Mouse (Mus musculus) effector memory CD4-positive, alpha-beta T cell, adult 7 months (primary cell): Measurements from ENCODE around the gene Hoxc12. TPM values are rescaled to one million over a fixed set of nuclear protein-coding genes. Genes with fewer than 3 reads are reported as not detected.

Experiments
- polyA plus RNA-seq: library from polyadenylated mRNA; unstranded; fragments of 100-300 nt; shearing (Covaris generic); gene quantifications from one replicate; pipeline ENCODE4 v1.2.1, GENCODE M21; 2017

Gene Hoxc12
- not detected for polyA plus RNA-seq

GRCm38 (mm10) chr15:102936279-102936972 lies at the start of gene Hoxc12:
TSS of gene Hoxc12 (plus strand) at chr15:102936757.

DNA sequence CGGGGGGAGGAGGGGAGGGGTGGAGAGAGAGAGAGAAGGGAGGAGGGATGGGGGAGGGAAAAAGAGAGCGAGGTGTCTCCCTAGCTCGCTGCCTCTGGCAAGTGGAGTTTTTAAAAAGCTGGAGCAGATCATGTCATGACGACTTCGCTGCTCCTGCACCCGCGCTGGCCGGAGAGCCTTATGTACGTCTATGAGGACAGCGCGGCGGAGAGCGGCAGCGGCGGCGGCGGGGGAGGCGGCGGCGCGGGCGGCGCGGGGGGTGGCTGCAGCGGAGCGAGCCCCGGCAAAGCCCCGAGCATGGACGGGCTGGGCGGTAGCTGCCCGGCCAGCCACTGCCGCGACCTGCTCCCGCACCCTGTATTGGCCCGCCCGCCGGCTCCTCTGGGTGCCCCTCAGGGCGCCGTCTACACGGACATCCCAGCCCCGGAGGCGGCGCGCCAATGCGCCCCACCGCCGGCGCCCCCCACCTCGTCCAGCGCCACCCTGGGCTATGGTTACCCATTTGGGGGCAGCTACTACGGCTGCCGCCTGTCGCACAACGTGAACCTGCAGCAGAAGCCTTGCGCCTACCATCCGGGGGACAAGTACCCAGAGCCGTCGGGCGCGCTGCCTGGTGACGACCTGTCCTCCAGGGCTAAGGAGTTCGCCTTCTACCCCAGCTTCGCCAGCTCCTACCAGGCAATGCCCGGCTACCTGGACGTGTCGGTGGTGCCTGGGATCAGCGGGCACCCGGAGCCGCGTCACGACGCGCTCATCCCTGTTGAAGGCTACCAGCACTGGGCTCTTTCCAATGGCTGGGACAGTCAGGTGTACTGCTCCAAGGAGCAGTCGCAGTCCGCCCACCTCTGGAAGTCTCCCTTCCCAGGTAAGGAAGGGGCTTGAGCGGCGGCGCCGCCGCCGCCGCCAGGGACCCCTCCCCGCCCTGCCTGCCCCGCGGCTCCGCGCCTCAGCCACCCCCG lies 15.2 kb upstream of the Hoxc12 start, which contains the start of gene Hoxc13:
Hoxc13 (plus strand) TSS at position 51 of the 959 bp plus-strand sequence.

GRCm38 (mm10) chr15:102954192-102955006 lies 17.8 kb downstream of the Hoxc12 start, which contains the start of gene Hoxc11:
TSS of gene Hoxc11 (plus strand) at chr15:102954427.

DNA sequence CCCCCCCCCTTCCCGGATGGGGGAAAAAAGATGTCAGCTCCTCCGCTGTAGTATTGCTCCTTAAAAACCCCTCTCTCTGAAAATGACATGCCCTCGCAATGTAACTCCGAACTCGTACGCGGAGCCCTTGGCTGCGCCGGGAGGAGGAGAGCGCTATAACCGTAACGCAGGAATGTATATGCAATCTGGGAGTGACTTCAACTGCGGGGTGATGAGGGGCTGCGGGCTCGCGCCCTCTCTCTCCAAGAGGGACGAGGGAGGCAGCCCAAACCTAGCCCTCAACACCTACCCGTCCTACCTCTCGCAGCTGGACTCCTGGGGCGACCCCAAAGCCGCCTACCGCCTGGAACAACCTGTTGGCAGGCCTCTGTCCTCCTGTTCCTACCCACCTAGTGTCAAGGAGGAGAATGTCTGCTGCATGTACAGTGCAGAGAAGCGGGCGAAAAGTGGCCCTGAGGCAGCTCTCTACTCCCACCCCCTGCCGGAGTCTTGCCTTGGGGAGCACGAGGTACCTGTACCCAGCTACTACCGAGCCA lies 30.3 kb downstream of the Hoxc12 start, which contains the start of gene Hoxc10:
Hoxc10 (plus strand) TSS at position 21 of the 536 bp plus-strand sequence.

GRCm38 (mm10) chr15:102967312-102967510 lies 30.7 kb downstream of the Hoxc12 start, which contains the start of gene Hoxc5:
TSS of gene Hoxc5 (plus strand) at chr15:102967443.

DNA sequence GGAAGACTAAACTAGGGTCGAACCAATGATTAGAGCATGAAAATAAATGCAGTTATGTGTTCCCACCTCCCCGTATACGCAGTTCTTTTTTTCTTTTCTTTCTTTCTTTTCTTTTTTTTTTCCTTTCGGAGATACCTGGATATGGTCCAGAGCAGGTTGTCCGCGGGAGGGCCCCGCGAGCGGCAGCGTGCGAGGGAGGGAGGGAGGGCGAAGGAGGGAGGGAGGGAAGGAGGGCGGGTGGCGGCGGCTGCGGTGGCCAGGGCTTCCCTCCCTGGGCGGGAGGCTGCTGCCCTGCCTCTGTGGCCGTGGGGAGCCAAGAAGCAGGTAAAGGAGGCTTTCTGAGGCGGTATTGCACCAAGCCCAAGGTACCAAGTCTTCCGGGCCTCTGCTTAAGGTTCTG lies 39.6 kb downstream of the Hoxc12 start, which contains the start of gene Hoxc9:
Hoxc9 (plus strand) TSS at position 269 of the 400 bp plus-strand sequence.

Other genes with a start within 250 kb of the Hoxc12 start
- 19.1 TPM for gene Calcoco1, start 214.6 kb upstream of the Hoxc12 start, polyA plus RNA-seq
- 0.15 TPM for gene Hoxc13, start 15.7 kb upstream of the Hoxc12 start, polyA plus RNA-seq
- gene Hoxc11, start 17.7 kb downstream of the Hoxc12 start, polyA plus RNA-seq, result not detected
- gene Hoxc10, start 30.0 kb downstream of the Hoxc12 start, polyA plus RNA-seq, result 0.20 TPM
- not detected for gene Hoxc5, start 30.7 kb downstream of the Hoxc12 start, polyA plus RNA-seq
- gene Hoxc9, start 39.7 kb downstream of the Hoxc12 start, polyA plus RNA-seq, result not detected
- not detected for gene Hoxc8, start 53.9 kb downstream of the Hoxc12 start, polyA plus RNA-seq
- gene Hoxc6, start 61.5 kb downstream of the Hoxc12 start, polyA plus RNA-seq, result not detected
- not detected for gene Hoxc4, start 82.2 kb downstream of the Hoxc12 start, polyA plus RNA-seq
- gene Smug1, start 230.3 kb downstream of the Hoxc12 start, polyA plus RNA-seq, result 4.1 TPM